Mouse (Mus musculus) hindbrain, embryonic 12.5 days (tissue): ENCODE data around the gene Ier3. TPM values are rescaled to one million over a fixed set of nuclear protein-coding genes. Genes with fewer than 3 reads are reported as not detected.
A peak's percentile ranks its signal among the peaks of the same experiment; 100 is the strongest.
"Not testable (repeated sequence)": the region's sequence is repeated elsewhere in the genome, so short reads cannot be mapped to it uniquely, and the experiment has no call there.

Experiments
- ATAC-seq: fragments of 200-750 bp; cut with Nextera tagmentation; 2 replicates; pipeline ENCODE4 v1.8.0; 2017; ENCODE audit warnings: moderate TSS enrichment; ENCODE audit not compliant: low FRiP score
- H3K27ac ChIP-seq: fragments of 300-500 bp; sonication (generic); 2 replicates; pipeline ENCODE4 v1.5.1; 2016; ENCODE audit warnings: mild to moderate bottlenecking
- H3K27me3 ChIP-seq: fragments of 300-500 bp; sonication (generic); 2 replicates; pipeline ENCODE4 v1.6.1; 2016; ENCODE audit warnings: mild to moderate bottlenecking
- H3K36me3 ChIP-seq: fragments of 300-500 bp; sonication (generic); 2 replicates; pipeline ENCODE4 v1.6.1; 2016; ENCODE audit warnings: mild to moderate bottlenecking
- H3K4me1 ChIP-seq: fragments of 300-500 bp; sonication (generic); 2 replicates; pipeline ENCODE4 v1.6.1; 2016
- H3K4me2 ChIP-seq: fragments of 300-500 bp; sonication (generic); replicated peaks from 2 replicates; pipeline ENCODE4 v1.6.1; 2016; ENCODE audit warnings: mild to moderate bottlenecking
- H3K4me3 ChIP-seq: fragments of 300-500 bp; sonication (generic); 2 replicates; pipeline ENCODE4 v1.5.1; 2016; ENCODE audit warnings: mild to moderate bottlenecking
- H3K9ac ChIP-seq: fragments of 300-500 bp; sonication (generic); 2 replicates; pipeline ENCODE4 v1.6.1; 2016; ENCODE audit warnings: mild to moderate bottlenecking, moderate library complexity
- H3K9me3 ChIP-seq: fragments of 300-500 bp; sonication (generic); replicated peaks from 2 replicates; pipeline ENCODE4 v1.6.1; 2016; ENCODE audit warnings: mild to moderate bottlenecking
- WGBS: fragments of 180-500 bp; shearing (Covaris S2); methylation state at CpG from one replicate; pipeline ENCODE4 v1.1.7; 2016; 5-methylcytosine and 5-hydroxymethylcytosine counted together
- polyA plus RNA-seq: library from polyadenylated mRNA; unstranded; fragments of >200 nt; fragmentation: Nextera tagmentation; extraction: Ambion mirVana; gene quantifications from 2 replicates; pipeline ENCODE4 v1.2.1, GENCODE M21; 2016

Ier3 gene
- polyA plus RNA-seq, 1 experiment from 2014 or later, result 5.8 TPM

GRCm38 (mm10) chr17:35832400-35833238, 11.1 kb downstream of the Ier3 start:
- Histone ChIP-seq H3K27me3 (no peaks in the 10 kb centered on the region), H3K4me3 (no peak overlapping the region), H3K4me1 (peaks cover 35% of the 10 kb centered on the region), H3K9me3 (no peaks in the 10 kb centered on the region), H3K4me2 (no peak overlapping the region), H3K36me3 (peaks cover 63% of the 10 kb centered on the region), H3K27ac (peak overlapping the region; percentile 13; the same call in 1 of the 2 replicates), H3K9ac (no peak overlapping the region)
- WGBS, result 71% methylated on average over 8 of the region's 8 CpGs
- no peak for ATAC-seq

DNA sequence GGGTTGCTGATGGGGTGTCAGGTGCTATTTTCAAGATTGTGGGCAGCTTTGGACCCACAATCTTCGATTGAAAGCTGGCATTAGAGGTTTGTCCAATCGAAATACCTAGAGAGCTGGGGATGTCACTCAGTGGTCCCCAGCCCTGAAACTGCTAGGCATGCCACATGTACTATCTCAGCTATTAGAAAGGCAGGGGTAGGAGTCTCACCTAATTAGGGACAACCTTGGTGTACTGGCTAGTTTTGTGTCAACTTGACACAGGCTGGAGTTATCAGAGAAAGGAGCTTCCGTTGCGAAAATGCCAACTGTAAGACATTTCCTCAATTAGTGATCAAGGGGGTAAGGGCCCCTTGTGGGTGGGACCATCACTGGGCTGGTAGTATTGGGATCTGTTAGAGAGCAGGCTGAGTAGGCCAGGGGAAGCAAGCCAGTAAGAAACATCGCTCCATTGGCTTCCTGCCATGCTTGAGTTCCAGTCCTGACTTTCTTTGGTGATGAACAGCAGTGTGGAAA, 11.8 kb downstream of the Ier3 start:
- Histone ChIP-seq H3K9ac (no peak overlapping the region), H3K9me3 (no peaks in the 10 kb centered on the region), H3K27ac (peak overlapping the region; percentile 4; the same call in 1 of the 2 replicates), H3K27me3 (no peaks in the 10 kb centered on the region), H3K4me1 (peaks cover 35% of the 10 kb centered on the region), H3K36me3 (peaks cover 57% of the 10 kb centered on the region), H3K4me3 (no peak overlapping the region), H3K4me2 (no peak overlapping the region; the same call in 1 of the 2 replicates)
- 32% methylated on average over 5 of the region's 5 CpGs for WGBS
- no peak for ATAC-seq

GRCm38 (mm10) chr17:35833894-35834293, 12.4 kb downstream of the Ier3 start:
- no peak overlapping the region for H3K27ac ChIP-seq
- no peaks in the 10 kb centered on the region for H3K9me3 ChIP-seq
- H3K4me3 ChIP-seq, result peak overlapping the region; percentile 2; the same call in 1 of the 2 replicates
- no peaks in the 10 kb centered on the region for H3K27me3 ChIP-seq
- H3K4me1 ChIP-seq, result peaks cover 35% of the 10 kb centered on the region
- 64% methylated on average over 5 of the region's 5 CpGs for WGBS
- ATAC-seq, result no peak
- no peak overlapping the region for H3K9ac ChIP-seq
- H3K4me2 ChIP-seq, result peak overlapping the region; percentile 20
- peaks cover 54% of the 10 kb centered on the region for H3K36me3 ChIP-seq

DNA sequence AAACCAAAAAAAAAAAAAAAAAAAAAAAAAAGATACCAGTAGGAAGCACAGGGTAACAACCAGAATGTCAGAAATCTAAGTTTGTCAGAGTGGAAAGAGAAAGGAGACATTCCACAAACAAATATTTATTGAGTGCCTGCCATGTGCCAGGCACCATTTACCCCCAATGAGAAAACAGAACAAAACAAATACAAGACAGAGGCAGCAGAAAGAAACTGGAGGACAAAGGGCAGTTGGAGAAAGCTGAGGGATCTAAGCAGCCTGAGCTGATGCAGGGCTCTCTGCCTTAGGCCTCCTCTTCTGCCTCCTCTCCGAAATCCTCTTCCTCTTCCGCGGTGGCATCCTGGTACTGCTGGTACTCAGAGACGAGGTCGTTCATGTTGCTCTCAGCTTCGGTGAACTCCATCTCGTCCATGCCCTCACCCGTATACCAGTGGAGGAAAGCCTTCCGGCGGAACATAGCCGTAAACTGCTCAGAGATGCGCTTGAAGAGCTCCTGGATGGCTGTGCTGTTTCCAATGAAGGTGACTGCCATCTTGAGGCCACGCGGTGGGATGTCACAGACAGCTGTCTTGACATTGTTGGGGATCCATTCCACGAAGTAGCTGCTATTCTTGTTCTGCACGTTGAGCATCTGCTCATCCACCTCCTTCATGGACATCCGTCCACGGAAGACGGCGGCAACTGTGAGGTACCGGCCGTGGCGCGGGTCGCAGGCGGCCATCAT, 13.4 kb downstream of the Ier3 start:
- Histone ChIP-seq H3K4me3 (peak overlapping the region; percentile 80), H3K27me3 (no peaks in the 10 kb centered on the region), H3K4me2 (peak overlapping the region; percentile 79), H3K9ac (peak overlapping the region; percentile 97), H3K4me1 (peaks cover 41% of the 10 kb centered on the region), H3K27ac (peak overlapping the region; percentile 35; the same call in 1 of the 2 replicates), H3K9me3 (no peaks in the 10 kb centered on the region), H3K36me3 (peaks cover 54% of the 10 kb centered on the region)
- WGBS, result 79% methylated on average over 26 of the region's 26 CpGs
- no peak for ATAC-seq

DNA sequence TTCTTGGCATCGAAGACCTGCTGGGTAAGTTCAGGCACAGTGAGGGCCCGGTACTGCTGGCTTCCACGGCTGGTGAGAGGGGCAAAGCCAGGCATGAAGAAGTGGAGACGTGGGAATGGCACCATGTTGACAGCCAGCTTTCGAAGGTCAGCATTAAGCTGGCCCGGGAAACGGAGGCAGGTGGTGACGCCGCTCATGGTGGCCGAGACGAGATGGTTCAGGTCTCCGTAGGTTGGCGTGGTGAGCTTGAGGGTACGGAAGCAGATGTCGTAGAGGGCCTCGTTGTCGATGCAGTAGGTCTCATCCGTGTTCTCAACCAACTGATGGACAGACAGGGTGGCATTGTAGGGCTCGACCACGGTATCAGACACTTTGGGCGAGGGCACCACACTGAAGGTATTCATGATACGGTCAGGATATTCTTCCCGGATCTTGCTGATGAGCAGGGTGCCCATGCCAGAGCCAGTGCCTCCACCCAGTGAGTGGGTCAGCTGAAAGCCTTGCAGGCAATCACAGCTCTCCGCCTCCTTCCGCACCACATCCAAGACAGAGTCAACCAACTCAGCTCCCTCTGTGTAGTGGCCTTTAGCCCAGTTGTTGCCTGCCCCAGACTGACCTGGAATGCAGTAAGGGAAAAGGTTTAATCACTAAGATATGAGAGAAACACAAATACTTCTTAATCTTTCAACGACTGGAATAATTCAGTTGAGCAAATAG, 14.1 kb downstream of the Ier3 start:
- Histone ChIP-seq H3K4me2 (peak overlapping the region; percentile 79), H3K4me1 (peaks cover 37% of the 10 kb centered on the region), H3K27ac (no peak overlapping the region), H3K4me3 (peak overlapping the region; percentile 80), H3K9ac (peak overlapping the region; percentile 97), H3K9me3 (no peaks in the 10 kb centered on the region), H3K27me3 (no peaks in the 10 kb centered on the region), H3K36me3 (peaks cover 53% of the 10 kb centered on the region)
- 81% methylated on average over 26 of the region's 26 CpGs for WGBS
- no peak for ATAC-seq

DNA sequence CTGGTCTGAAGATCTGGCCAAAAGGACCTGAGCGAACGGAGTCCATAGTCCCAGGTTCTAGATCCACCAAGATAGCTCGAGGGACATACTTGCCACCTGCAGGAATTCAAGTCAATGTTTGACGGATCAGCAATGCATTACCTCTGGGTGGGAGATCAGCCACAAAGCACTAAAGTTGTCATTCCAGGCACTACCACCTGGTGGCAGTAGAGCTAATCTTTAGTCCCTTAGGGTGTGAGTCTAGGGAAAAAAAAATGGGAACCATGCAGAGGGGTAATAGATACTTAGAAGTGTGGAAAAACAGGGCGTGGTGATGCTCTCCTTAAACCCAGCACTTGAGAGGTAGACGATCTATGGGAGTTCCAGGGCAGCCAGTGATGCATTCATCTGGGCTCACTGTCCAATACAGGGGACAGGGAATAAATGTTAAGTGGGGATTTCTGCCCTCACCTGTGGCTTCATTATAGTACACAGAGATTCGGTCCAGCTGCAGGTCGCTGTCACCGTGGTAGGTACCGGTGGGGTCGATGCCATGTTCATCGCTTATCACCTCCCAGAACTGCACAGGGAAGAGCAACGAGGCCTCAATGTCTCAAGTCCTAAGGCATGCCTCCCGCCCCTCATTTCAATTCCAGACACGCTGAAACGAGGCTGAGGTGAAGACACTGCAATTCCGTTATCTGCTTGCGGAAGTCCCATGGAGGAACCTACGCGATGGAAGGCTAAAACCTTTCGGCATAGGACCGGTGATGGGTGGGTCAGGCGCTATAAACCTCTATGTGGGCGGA, 14.9 kb downstream of the Ier3 start:
- Histone ChIP-seq H3K4me3 (peak overlapping the region; percentile 80), H3K27ac (peak overlapping the region; percentile 99), H3K4me2 (peak overlapping the region; percentile 79), H3K4me1 (peaks cover 37% of the 10 kb centered on the region), H3K27me3 (no peaks in the 10 kb centered on the region), H3K36me3 (peaks cover 47% of the 10 kb centered on the region), H3K9ac (peak overlapping the region; percentile 97), H3K9me3 (no peaks in the 10 kb centered on the region)
- no peak for ATAC-seq
- 9% methylated on average over 24 of the region's 24 CpGs for WGBS

DNA sequence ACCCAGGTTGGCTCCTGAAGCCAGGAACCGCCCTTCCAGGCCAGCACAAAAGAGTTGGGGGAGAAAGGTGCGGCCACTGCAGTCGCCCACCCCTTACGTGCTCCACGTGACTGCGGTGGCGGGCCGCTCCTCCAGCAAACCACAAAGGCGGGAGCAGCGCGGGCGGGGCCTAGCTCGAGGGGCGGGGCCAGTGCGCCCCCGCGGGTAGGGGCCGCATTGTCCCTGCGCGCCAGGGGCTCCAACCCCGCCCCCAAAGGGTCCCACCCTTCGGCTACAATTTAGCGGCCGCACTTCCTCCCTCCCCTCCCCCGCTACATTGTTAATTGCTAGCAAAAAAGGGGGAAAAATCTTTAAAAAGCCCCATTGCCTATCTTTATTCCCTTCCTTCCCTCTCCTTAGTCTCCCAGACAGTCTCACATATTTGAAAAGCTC, 15.5 kb downstream of the Ier3 start:
- ATAC-seq, result peak; percentile 27

GRCm38 (mm10) chr17:35837487-35837886, 16.0 kb downstream of the Ier3 start:
- peak overlapping the region; percentile 99 for H3K27ac ChIP-seq
- no peaks in the 10 kb centered on the region for H3K9me3 ChIP-seq
- H3K36me3 ChIP-seq, result peaks cover 41% of the 10 kb centered on the region
- H3K4me2 ChIP-seq, result peak overlapping the region; percentile 79; the same call in 1 of the 2 replicates
- WGBS, result 0% methylated on average over 18 of the region's 18 CpGs
- H3K4me1 ChIP-seq, result peaks cover 44% of the 10 kb centered on the region
- peak overlapping the region; percentile 80 for H3K4me3 ChIP-seq
- 0 out of 2 replicates have a peak, but pooled peaks have one; percentile 7 for ATAC-seq
- H3K9ac ChIP-seq, result peak overlapping the region; percentile 97
- H3K27me3 ChIP-seq, result no peaks in the 10 kb centered on the region

More for the DNA sequence above, 15.5 kb downstream of the Ier3 start:
- Histone ChIP-seq H3K27ac (peak overlapping the region; percentile 99), H3K36me3 (peaks cover 46% of the 10 kb centered on the region), H3K4me2 (peak overlapping the region; percentile 79), H3K9me3 (no peaks in the 10 kb centered on the region), H3K27me3 (no peaks in the 10 kb centered on the region), H3K4me1 (peaks cover 40% of the 10 kb centered on the region), H3K9ac (peak overlapping the region; percentile 97), H3K4me3 (peak overlapping the region; percentile 80)
- WGBS, result 0% methylated on average over 23 of the region's 25 CpGs

DNA sequence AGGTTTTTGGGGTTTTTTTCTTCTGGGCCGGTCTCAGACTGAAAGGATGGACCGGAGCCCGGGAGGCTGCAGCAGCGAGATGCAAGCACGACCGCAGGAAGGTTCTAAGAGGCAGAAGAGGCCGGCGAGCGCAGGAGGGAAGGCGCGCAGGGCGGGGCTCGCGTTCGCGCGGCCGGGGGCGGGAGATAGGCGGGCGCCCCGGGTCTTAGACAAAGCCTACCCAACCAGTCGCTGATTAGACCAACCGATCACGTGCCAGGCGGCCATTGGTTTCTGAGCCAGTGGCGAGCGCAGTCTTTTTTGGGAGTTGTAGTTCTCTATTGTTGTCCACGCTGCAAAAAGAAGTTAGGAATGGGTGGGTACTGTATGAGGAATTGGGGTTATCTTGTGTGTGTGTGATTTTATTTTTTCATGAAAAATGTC, 16.6 kb downstream of the Ier3 start, which contains the start of gene Tubb5:
TSS of gene Tubb5 (minus strand) at position 185 of the 423 bp plus-strand sequence.
- H3K27ac ChIP-seq, result peak within 1 kb of the TSS; percentile 99
- WGBS, result under 1% methylated on average over 29 of the region's 29 CpGs
- H3K4me1 ChIP-seq, result peaks cover 44% of the 10 kb centered on the region
- no peaks in the 10 kb centered on the region for H3K9me3 ChIP-seq
- peaks cover 36% of the 10 kb centered on the region for H3K36me3 ChIP-seq
- H3K27me3 ChIP-seq, result no peaks in the 10 kb centered on the region
- H3K4me2 ChIP-seq, result peak within 1 kb of the TSS; percentile 79
- H3K4me3 ChIP-seq, result peak within 1 kb of the TSS; percentile 80
- H3K9ac ChIP-seq, result peak within 1 kb of the TSS; percentile 97
- ATAC-seq, result peak; percentile 80

GRCm38 (mm10) chr17:35838570-35838969, 17.1 kb downstream of the Ier3 start:
- peak overlapping the region; percentile 64 for H3K4me2 ChIP-seq
- peaks cover 31% of the 10 kb centered on the region for H3K36me3 ChIP-seq
- H3K4me1 ChIP-seq, result peaks cover 40% of the 10 kb centered on the region
- peak overlapping the region; percentile 99 for H3K27ac ChIP-seq
- peak overlapping the region; percentile 56 for H3K9ac ChIP-seq
- H3K4me3 ChIP-seq, result peak overlapping the region; percentile 80
- WGBS, result 3% methylated on average over 5 of the region's 5 CpGs
- no peaks in the 10 kb centered on the region for H3K27me3 ChIP-seq
- peak; percentile 33 for ATAC-seq
- H3K9me3 ChIP-seq, result no peaks in the 10 kb centered on the region

DNA sequence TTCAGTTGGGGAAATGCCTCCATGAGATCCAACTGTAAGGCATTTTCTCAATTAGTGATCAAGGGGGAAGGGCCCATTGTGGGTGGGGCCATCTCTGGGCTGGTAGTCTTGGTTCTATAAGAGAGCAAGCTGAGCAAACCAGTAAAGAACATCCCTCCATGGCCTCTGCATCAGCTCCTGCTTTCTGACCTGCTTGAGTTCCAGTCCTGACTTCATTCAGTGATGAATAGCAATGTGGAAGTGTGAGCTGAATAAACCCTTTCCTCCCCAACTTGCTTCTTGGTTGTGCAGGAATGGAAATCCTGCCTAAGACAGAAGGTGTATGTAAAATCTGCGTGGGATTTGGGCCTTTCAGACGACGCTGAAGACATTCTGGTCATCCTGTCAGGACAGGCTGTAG, 17.5 kb downstream of the Ier3 start:
- WGBS, result 63% methylated on average over 3 of the region's 3 CpGs
- not testable (repeated sequence) for H3K9me3 ChIP-seq, H3K27me3 ChIP-seq, ATAC-seq
- Histone ChIP-seq H3K36me3 (peaks cover 27% of the 10 kb centered on the region), H3K4me1 (peaks cover 35% of the 10 kb centered on the region), H3K4me3 (peak overlapping the region; percentile 80), H3K9ac (peak overlapping the region; percentile 56), H3K4me2 (peak overlapping the region; percentile 64), H3K27ac (peak overlapping the region; percentile 99)
